Mouse (Mus musculus) lung, postnatal 0 days (tissue): ENCODE data around the gene 0610030E20Rik. TPM values are rescaled to one million over a fixed set of nuclear protein-coding genes. Genes with fewer than 3 reads are reported as not detected.
A peak's percentile ranks its signal among the peaks of the same experiment; 100 is the strongest.

ENCODE experiments used
- ATAC-seq: fragments of 200-750 bp; cut with Nextera tagmentation; 2 replicates; pipeline ENCODE4 v1.8.0; 2017; ENCODE audit warnings: moderate library complexity
- DNase-seq: peaks from one replicate; pipeline ENCODE4 v3.0.0-alpha.2; 2016; ENCODE audit warnings: low spot score
- H3K27ac ChIP-seq: fragments of 300-500 bp; sonication (generic); 2 replicates; pipeline ENCODE4 v1.5.1; 2014; ENCODE audit warnings: antibody characterized with exemption, mild to moderate bottlenecking, low read length, mixed read lengths
- H3K27me3 ChIP-seq: fragments of 300-500 bp; sonication (generic); replicated peaks from 2 replicates; pipeline ENCODE4 v1.6.1; 2014; ENCODE audit warnings: low read length, mixed read lengths; ENCODE audit not compliant: insufficient read depth
- H3K36me3 ChIP-seq: fragments of 300-500 bp; sonication (generic); 2 replicates; pipeline ENCODE4 v1.6.1; 2014; ENCODE audit warnings: low read length, mixed read lengths; ENCODE audit not compliant: insufficient read depth
- H3K4me1 ChIP-seq: fragments of 300-500 bp; sonication (generic); 2 replicates; pipeline ENCODE4 v1.6.1; 2014; ENCODE audit warnings: antibody characterized with exemption, low read depth, low read length, mixed read lengths; ENCODE audit not compliant: insufficient read depth
- H3K4me2 ChIP-seq: fragments of 300-500 bp; sonication (generic); replicated peaks from 2 replicates; pipeline ENCODE4 v1.6.1; 2014; ENCODE audit warnings: low read depth, mild to moderate bottlenecking, low read length, moderate library complexity, mixed read lengths
- H3K4me3 ChIP-seq: fragments of 300-500 bp; sonication (generic); 2 replicates; pipeline ENCODE4 v1.5.1; 2014; ENCODE audit warnings: low read depth, low read length
- H3K9ac ChIP-seq: fragments of 300-500 bp; sonication (generic); replicated peaks from 2 replicates; pipeline ENCODE4 v1.6.1; 2014; ENCODE audit warnings: low read depth, mild to moderate bottlenecking
- H3K9me3 ChIP-seq: fragments of 300-500 bp; sonication (generic); 2 replicates; pipeline ENCODE4 v1.6.1; 2016; ENCODE audit warnings: low read length, mixed read lengths
- CTCF ChIP-seq: IDR thresholded peaks from 2 replicates; pipeline ENCODE4 v1.5.1; 2016; ENCODE audit warnings: antibody characterized with exemption, mild to moderate bottlenecking
- EP300 ChIP-seq: IDR thresholded peaks from 2 replicates; pipeline ENCODE4 v1.6.1; 2016; ENCODE audit warnings: antibody characterized with exemption, mild to moderate bottlenecking, control low read depth
- WGBS: fragments of 180-500 bp; shearing (Covaris S2); extraction: QIAGEN DNeasy Blood & Tissue Kit; methylation state at CpG from one replicate; pipeline ENCODE4 v1.1.7; 2014; 5-methylcytosine and 5-hydroxymethylcytosine counted together
- polyA plus RNA-seq: library from polyadenylated mRNA; unstranded; fragments of >200 nt; fragmentation: Nextera tagmentation; extraction: Ambion mirVana; gene quantifications from 2 replicates; pipeline ENCODE4 v1.2.1, GENCODE M21; 2015

0610030E20Rik gene
- polyA plus RNA-seq, 1 experiment from 2014 or later, result 23.0 TPM

DNA sequence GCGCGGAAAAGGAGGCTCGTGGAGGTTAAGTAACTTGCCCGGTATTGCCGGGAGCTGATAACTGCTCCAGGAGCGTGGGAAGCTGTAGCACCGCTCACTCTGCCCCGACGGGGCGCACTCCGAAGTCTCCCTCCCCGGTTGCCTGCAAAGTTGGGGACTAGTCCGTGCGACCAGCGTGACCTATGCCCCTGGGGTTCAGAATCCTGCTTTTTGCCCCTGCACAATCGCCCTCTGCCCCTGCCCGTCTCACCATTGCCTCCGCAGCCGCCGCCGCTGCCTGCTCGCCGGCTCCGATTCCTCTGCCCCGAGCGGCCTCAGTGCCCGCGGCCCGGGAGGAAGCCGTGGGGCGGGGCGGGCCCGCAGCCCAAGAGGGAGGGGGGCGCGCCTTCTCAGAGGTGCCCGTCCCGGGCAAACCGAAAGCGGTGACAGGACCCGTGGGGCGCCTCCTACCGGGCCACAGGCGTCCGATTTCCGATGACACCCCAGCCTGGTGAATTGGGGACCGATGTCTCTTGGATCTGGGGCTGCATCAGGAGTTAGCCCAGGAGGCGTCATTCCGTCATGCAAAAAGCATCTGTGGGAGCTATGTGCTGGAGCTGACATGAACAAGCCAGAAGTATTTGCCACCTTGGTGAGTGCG, 33.1 kb downstream of the 0610030E20Rik start, which contains the start of gene Vamp5:
Gene Vamp5, minus strand, starts transcription at position 338 of the 640 bp plus-strand sequence.
- H3K4me3 ChIP-seq, result peak within 1 kb of the TSS; percentile 64
- DNase-seq (peak; percentile 94), ATAC-seq (peak; percentile 94)
- H3K36me3 ChIP-seq, result peaks cover 7% of the 10 kb centered on the region; the same call in 1 of the 2 replicates
- under 1% methylated on average over 48 of the region's 49 CpGs for WGBS
- H3K27me3 ChIP-seq, result no peaks in the 10 kb centered on the region
- H3K9ac ChIP-seq, result peak within 1 kb of the TSS; percentile 64
- no peaks in the 10 kb centered on the region for H3K9me3 ChIP-seq
- TF ChIP-seq CTCF (peak; percentile 64), EP300 (peak; percentile 26; the same call in 1 of the 2 replicates)
- H3K4me2 ChIP-seq, result peak within 1 kb of the TSS; percentile 72
- peak within 1 kb of the TSS; percentile 91 for H3K27ac ChIP-seq
- H3K4me1 ChIP-seq, result no peaks in the 10 kb centered on the region

DNA sequence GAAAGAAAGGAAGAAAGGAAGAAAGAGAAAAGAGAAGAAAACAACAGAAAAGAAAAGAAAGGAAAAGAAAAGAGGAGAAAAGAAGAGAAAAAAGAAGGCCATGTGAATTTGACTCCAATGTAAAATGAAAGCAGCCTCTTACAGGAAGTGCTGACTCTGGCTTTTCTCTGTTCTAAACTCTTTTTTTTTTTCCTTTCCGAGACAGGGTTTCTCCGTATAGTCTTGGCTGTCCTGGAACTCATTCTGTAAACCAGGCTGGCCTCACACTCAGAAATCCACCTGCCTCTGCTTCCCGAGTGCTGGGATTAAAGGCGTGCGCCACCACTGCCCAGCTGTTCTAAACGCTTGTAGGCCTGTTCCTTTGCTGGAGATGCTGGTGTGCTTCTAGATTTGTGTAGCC, 35.4 kb downstream of the 0610030E20Rik start:
- DNase-seq, result no peak
- WGBS, result 67% methylated on average over 6 of the region's 6 CpGs

DNA sequence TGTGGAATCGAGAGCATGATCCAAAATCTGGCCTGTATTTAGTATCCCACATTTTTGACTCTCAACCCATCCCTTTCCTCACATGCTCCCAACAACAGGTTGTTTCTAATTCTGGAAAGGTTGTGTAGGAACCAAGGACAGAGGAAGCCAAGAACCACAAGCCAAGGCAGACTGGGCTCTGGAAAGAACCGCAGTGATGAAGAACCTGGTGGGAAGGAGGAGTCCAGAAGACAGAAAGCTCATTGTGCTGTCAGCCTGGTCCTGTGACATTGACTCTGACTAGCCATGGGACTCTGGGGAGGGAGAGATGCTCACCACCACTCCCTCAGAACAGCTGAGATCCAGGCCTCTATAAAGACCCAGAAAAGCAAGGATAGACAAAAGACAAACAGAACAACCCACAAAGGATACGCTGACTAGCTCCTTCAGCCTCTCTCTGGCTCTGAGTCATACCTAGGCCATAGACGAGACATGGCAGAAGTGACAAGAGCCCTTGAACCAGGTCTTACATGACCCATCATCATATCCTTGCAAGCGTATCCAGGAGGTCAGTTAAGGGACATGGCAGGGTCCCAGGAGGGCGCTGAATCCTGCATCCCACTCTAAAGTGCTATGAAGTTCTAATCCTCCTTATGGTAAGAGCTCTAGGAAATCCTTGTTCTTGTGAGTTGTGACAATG, 36.2 kb downstream of the 0610030E20Rik start:
- no peak overlapping the region for H3K4me2 ChIP-seq
- no peak for TF ChIP-seq EP300
- no peak for TF ChIP-seq CTCF
- no peaks in the 10 kb centered on the region for H3K27me3 ChIP-seq
- H3K27ac ChIP-seq, result no peak overlapping the region
- ATAC-seq (no peak), DNase-seq (no peak)
- H3K9ac ChIP-seq, result no peak overlapping the region
- H3K9me3 ChIP-seq, result no peaks in the 10 kb centered on the region
- H3K4me3 ChIP-seq, result no peak overlapping the region
- 74% methylated on average over 6 of the region's 6 CpGs for WGBS
- peaks cover 7% of the 10 kb centered on the region; the same call in 1 of the 2 replicates for H3K4me1 ChIP-seq
- peaks cover 9% of the 10 kb centered on the region; the same call in 1 of the 2 replicates for H3K36me3 ChIP-seq

More for the DNA sequence above, 35.4 kb downstream of the 0610030E20Rik start:
- H3K9me3 ChIP-seq, result no peaks in the 10 kb centered on the region
- H3K9ac ChIP-seq, result no peak overlapping the region
- no peak for ATAC-seq
- no peak overlapping the region for H3K4me3 ChIP-seq
- H3K36me3 ChIP-seq, result peaks cover 9% of the 10 kb centered on the region; the same call in 1 of the 2 replicates
- no peak overlapping the region for H3K4me2 ChIP-seq
- H3K27me3 ChIP-seq, result no peaks in the 10 kb centered on the region
- H3K4me1 ChIP-seq, result no peaks in the 10 kb centered on the region
- no peak overlapping the region for H3K27ac ChIP-seq
- TF ChIP-seq CTCF (no peak), EP300 (no peak)

DNA sequence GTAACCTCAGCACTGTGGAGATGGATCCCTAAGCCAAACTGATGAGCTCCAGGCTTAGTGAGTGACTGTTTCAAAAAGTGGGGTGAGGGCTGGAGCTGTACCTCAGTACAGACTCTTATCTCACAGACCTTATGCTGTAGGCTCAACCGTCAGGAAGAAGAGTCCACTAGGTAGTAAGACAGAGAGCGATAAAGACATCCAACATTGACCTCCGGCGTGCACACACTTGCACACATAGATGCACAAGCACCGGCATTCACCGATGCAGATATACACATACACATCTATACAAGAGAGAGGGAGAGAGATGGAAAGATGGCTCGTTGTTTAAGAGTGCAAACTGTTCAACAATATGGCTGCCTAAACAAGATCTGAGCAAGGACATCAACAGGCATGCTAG, 36.8 kb downstream of the 0610030E20Rik start:
- Histone ChIP-seq H3K4me1 (peaks cover 14% of the 10 kb centered on the region; the same call in 1 of the 2 replicates), H3K9me3 (no peaks in the 10 kb centered on the region), H3K36me3 (peaks cover 9% of the 10 kb centered on the region; the same call in 1 of the 2 replicates), H3K9ac (no peak overlapping the region), H3K4me2 (no peak overlapping the region), H3K27me3 (no peaks in the 10 kb centered on the region), H3K4me3 (no peak overlapping the region), H3K27ac (no peak overlapping the region)
- TF ChIP-seq CTCF (no peak), EP300 (no peak)
- no peak for DNase-seq
- 90% methylated on average over 7 of the region's 7 CpGs for WGBS
- no peak for ATAC-seq

DNA sequence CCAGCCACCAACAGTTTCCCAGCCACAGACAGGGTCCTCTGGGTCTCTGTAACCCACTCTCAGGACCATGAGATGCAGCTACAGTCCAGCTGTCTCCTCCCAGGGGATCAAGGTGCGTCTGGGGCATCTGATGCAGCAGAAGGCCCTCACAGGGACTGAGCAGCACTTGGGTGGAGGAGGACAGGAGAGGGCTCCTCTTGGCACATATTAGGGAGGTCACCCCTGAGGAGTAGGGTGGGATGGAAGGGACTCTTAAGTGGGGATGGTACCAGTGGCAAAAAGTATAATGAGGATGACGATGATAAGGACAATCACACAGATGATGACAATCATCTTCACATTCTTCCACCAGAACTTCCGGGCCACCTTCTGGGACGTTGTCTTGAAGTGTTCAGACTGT, 38.1 kb downstream of the 0610030E20Rik start:
- H3K36me3 ChIP-seq, result peaks cover 9% of the 10 kb centered on the region; the same call in 1 of the 2 replicates
- H3K27ac ChIP-seq, result no peak overlapping the region
- DNase-seq (no peak), ATAC-seq (no peak)
- H3K27me3 ChIP-seq, result no peaks in the 10 kb centered on the region
- 60% methylated on average over 4 of the region's 4 CpGs for whole genome bisulfite sequencing
- H3K4me3 ChIP-seq, result no peak overlapping the region
- no peak overlapping the region for H3K4me2 ChIP-seq
- H3K9me3 ChIP-seq, result no peaks in the 10 kb centered on the region
- H3K9ac ChIP-seq, result no peak overlapping the region
- H3K4me1 ChIP-seq, result peaks cover 16% of the 10 kb centered on the region; the same call in 1 of the 2 replicates
- TF ChIP-seq EP300, result no peak
- no peak for TF ChIP-seq CTCF

DNA sequence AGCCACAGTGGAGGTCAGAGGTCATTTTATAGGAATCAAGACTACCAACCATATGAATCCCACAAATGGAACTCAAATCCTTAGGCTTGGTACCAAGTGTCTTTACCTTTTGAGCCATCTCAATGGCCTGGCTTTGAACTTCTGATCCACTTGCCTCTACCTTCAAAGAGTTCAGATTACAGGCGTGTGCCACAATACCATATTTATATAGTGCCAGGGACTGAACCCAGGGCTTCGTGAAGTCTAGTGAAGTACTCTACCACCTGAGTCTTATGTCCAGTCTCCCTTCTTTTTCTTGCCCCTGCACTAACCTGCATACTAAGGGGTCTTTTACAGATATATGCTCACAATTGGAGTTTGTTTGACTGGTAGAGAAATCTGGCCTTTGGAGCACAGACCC, 39.4 kb downstream of the 0610030E20Rik start:
- no peak for TF ChIP-seq CTCF
- no peak for TF ChIP-seq EP300
- H3K36me3 ChIP-seq, result peaks cover 9% of the 10 kb centered on the region; the same call in 1 of the 2 replicates

More for the DNA sequence above, 39.4 kb downstream of the 0610030E20Rik start:
- H3K4me2 ChIP-seq, result no peak overlapping the region
- no peaks in the 10 kb centered on the region for H3K27me3 ChIP-seq
- 86% methylated on average over 2 of the region's 2 CpGs for whole genome bisulfite sequencing
- no peaks in the 10 kb centered on the region for H3K9me3 ChIP-seq
- H3K4me3 ChIP-seq, result no peak overlapping the region
- H3K27ac ChIP-seq, result no peak overlapping the region
- ATAC-seq (no peak), DNase-seq (no peak)
- H3K9ac ChIP-seq, result no peak overlapping the region
- H3K4me1 ChIP-seq, result peaks cover 16% of the 10 kb centered on the region; the same call in 1 of the 2 replicates
